Mouse (Mus musculus) splenic B cell, adult 2 months (primary cell): ENCODE data around the gene Apobec3.
A peak's percentile ranks its signal among the peaks of the same experiment; 100 is the strongest.
"Not testable (repeated sequence)": the region's sequence is repeated elsewhere in the genome, so short reads cannot be mapped to it uniquely, and the experiment has no call there.

Experiments
- DNase-seq: peaks from one replicate; pipeline ENCODE4 v3.0.0-alpha.2; 2011; ENCODE audit warnings: low read depth, low spot score
- H3K27me3 ChIP-seq: 2 replicates; pipeline ENCODE4 v1.6.1; 2012; ENCODE audit warnings: mild to moderate bottlenecking, low read length, moderate library complexity, mixed read lengths; ENCODE audit not compliant: control insufficient read depth, poor library complexity, insufficient read depth, severe bottlenecking
- H3K36me3 ChIP-seq: 2 replicates; pipeline ENCODE4 v1.6.1; 2012; ENCODE audit warnings: mild to moderate bottlenecking, low read length, moderate library complexity, mixed read lengths; ENCODE audit not compliant: control insufficient read depth, poor library complexity, insufficient read depth, severe bottlenecking

Gene Apobec3

GRCm38 (mm10) chr15:79928316-79928715 is 36.9 kb downstream of the Apobec3 start:
- no peaks in the 10 kb centered on the region for H3K27me3 ChIP-seq
- peaks cover 14% of the 10 kb centered on the region for H3K36me3 ChIP-seq
- no peak for DNase-seq

GRCm38 (mm10) chr15:79928736-79929135 is 37.3 kb downstream of the Apobec3 start:
- DNase-seq, result no peak
- Histone ChIP-seq H3K36me3 (peaks cover 14% of the 10 kb centered on the region), H3K27me3 (no peaks in the 10 kb centered on the region)

DNA sequence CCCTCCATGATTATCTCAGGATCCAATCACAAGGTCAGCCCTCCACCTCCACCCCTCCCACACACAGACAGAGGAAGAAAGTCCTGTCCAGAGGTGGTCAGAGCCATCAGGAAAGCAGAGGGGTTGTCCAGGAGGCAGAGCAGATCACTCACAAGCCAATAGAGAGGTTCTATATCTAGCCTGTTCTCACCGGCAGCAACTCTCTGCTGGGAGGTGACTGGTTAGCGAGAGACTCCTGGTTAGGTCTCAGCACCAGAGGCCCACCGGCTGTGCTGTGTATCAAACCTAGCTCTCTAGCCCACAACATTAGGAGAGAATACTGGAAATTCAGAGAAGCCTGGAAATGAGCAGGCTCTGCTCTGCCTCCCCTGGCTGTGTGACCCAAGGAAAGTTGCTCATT is 38.3 kb downstream of the Apobec3 start:
- no peaks in the 10 kb centered on the region for H3K27me3 ChIP-seq
- H3K36me3 ChIP-seq, result peaks cover 14% of the 10 kb centered on the region
- DNase-seq, result no peak

DNA sequence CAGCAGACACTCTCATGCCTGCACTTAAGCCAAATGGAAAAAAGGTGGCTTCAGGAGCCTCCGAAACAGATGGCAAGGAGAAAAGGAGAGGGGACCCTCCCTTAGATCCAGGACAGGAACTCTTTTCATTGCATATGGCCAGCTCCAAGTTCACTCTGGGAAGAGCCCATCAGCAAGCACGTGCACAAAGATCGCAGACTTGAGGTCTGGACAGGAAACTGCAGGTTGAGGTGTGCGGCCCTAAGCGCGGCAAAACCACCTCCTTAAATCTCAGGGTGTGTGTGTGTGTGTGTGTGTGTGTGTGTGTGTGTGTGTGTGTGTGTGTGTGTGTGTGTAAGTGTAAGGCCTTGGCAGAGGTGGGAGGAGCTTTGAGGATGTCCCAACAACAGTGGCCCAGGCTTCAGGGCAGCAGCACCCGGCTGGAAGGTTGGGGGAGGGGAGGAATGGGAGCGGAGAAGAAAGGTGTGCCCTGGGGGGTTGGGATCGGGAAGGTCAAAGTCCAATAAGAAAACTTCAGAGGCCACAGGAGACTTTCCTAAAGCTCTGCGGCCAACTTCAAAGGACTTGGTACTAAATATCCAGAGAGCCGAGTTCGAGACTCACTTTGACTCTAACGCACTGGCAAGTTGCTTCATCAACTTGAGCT is 40.2 kb downstream of the Apobec3 start:
- Histone ChIP-seq H3K36me3 (peaks cover 4% of the 10 kb centered on the region), H3K27me3 (no peaks in the 10 kb centered on the region)
- DNase-seq, result peak; percentile 51

DNA sequence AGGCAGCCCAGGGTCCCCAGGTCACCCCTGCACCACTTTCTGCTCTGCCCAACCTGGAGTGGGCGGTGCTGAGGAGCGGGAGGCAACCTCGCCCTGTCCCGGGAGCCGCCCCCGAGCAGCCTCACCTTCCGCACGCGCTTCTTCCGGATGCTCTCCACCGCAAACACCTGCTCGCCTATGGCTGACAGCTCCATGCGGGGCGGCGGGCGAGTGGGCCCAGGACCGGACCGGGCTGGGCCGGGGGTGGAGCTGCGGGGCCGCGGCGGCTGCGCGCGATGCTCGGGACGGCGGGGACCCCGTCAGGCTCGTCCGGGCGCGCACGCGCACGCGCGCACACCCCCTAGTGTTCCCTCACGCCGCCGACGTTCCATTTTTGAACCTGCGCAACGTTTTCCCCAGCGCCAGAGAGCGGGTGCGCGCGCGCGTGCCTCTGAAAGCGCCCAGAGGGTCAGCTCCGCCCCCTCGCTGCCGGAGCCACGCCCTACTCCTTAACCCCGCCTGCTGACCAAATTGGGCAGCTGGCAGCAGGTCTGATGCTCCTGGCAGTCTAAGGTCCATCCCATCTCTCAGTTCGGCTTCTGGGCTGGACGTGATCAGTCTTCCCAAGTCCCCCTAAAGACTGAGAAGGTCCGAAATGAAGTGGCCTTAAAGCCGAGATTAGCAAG is 41.0 kb downstream of the Apobec3 start:
- no peaks in the 10 kb centered on the region for H3K27me3 ChIP-seq
- peaks cover 4% of the 10 kb centered on the region for H3K36me3 ChIP-seq
- DNase-seq, result peak; percentile 95

- H3K36me3 ChIP-seq, result peaks cover 4% of the 10 kb centered on the region
- DNase-seq, result no peak
- no peaks in the 10 kb centered on the region for H3K27me3 ChIP-seq
These were observed 41.7 kb downstream of the Apobec3 start for GRCm38 (mm10) chr15:79933052-79933669.

DNA sequence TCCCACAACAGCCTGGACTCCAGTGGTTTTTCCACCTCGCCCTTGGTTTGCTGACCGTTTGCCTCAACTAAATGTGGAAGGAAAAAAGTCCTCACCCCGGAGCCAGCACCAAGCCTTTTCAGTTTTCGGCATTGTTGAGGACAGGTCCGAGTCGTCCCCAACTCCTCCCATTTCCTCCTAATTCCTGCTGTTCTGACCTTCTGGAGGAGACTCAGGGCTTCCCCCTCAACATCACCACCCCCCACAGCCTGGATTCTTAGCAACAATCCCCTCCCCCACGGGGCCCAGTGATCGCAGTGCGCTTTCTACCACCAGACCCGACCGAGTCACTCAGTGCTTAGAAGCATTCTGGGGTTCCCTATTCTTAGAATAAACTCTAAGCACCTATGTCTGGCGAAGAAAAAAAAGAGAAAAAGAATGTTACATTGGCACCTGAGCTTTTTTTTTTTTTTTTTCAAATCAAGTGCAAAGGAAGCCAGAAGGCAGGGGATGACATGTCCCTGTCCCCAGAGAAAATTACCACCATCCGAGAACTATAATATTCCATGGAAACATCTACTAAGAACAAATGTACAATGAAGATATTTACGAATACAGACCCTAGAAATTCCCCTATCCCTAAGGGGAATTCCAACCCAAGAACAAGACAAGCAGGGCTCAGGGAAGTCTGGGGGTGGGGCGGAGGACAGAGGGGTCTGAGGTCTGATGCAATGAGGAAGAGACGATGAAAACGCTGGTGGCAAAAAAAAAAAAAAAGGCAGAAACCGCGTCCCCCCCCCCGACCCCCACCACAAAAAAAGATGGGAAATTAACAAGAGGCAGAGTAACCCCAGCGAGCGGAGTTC is 42.4 kb downstream of the Apobec3 start:
- H3K36me3 ChIP-seq, result peaks cover 4% of the 10 kb centered on the region
- peak; percentile 51 for DNase-seq

DNA sequence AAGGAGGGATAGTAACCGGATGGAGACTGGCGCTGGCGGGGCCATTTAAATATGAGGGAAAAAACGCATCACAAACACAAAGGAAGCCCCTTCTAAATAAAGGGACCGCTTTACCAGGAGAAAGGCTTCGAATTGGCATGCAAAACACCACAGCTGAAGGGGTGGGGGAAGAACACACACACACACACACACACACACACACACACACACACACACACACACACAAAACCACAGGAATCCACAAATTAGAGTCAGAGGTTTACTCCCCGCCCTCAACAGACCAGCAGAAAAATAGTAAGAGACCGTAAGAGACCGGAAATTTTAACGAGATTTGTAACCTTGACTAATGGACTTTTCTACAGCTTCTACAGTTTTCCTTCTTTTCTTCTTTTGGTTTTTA is 43.3 kb downstream of the Apobec3 start:
- peak; percentile 45 for DNase-seq
- Histone ChIP-seq H3K36me3 (peaks cover 2% of the 10 kb centered on the region), H3K27me3 (no peaks in the 10 kb centered on the region)

More for the DNA sequence above, 42.4 kb downstream of the Apobec3 start:
- H3K27me3 ChIP-seq, result no peaks in the 10 kb centered on the region

DNA sequence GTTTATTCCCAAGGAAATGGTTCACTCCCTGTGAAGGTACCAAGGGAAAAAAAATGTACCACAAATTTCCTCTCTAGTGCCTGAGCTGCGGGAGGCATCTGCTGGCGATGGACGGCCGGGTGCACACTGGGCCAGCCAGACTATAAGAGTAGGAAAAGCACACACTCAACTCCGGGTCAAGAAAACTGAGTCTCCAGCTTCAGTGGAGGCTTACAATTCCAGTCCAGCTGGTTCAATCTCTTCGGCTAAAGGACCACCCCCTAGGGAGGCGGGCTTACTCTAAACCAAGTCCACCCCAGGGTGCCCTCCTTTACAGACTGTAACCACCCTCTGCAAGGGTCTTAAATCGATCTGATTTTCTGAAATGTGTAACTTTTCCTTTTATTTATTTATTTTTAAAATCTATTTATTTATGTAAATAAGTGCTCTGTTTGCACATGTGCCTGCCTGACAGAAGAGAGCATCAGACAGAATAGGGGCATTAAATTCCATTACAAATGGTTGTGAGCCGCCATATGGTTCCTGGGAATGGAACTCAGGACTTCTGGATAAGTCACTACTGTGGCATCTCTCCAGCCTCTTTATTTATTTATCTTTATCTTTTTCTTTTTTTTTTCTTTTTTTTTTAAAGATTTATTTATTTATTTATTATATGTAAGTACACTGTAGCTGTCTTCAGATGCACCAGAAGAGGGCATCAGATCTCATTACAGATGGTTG is 44.4 kb downstream of the Apobec3 start:
- Histone ChIP-seq H3K27me3 (no peaks in the 10 kb centered on the region), H3K36me3 (no peaks in the 10 kb centered on the region)
- DNase-seq, result no peak

DNA sequence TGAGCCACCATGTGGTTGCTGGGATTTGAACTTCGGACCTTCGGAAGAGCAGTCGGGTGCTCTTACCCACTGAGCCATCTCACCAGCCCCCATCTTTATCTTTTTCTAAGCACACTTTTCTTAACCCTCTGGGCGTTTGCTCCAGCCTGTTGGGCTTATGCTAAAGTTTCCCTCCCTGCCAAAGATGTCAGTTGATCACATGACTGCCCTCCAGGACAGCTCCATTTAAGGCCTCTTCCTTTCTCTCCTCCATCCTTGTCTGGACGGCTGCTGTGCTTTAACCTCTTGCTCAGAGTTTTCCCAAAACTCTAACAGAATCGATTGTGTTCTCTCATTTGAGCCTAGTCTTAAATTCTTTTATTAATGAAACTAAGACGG is 44.9 kb downstream of the Apobec3 start:
- H3K27me3 ChIP-seq, result no peaks in the 10 kb centered on the region
- no peak for DNase-seq
- no peaks in the 10 kb centered on the region for H3K36me3 ChIP-seq

DNA sequence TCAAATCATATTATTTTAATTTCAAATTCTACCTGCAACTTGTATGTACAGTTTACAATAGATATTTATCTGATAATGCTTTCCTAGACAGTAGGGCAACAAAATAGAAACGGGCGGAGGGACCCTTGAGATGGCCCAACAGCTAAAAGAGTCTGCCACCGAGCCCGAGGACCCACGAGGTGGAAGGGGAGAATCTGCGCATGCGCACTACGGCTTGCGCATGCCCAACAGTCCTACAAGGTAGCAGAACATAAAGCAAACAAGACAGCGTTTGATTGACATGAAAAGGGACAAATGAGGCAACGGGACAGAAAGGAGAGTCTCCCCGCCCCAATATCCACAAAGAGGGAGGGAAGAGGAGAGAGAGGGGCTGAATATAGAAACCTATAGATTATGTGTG is 47.6 kb downstream of the Apobec3 start:
- Histone ChIP-seq H3K36me3 (no peaks in the 10 kb centered on the region), H3K27me3 (no peaks in the 10 kb centered on the region)
- no peak for DNase-seq

DNA sequence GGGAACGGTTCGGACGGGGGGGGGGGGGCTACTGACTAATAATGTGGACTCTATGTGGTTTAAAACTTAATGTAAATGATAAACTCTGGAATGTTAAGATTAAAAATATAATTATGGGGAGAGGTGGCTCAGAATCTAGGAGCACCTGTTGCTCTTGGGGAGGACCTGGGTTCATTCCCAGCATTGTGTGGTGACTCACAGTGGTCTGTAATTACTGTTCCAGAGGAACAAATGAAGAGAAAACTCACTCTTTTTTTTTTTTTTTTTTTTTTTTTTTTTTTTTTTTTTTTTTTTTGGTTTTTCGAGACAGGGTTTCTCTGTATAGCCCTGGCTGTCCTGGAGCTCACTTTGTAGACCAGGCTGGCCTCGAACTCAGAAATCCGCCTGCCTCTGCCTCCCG is 48.0 kb downstream of the Apobec3 start:
- not testable (repeated sequence) for H3K27me3 ChIP-seq, H3K36me3 ChIP-seq, DNase-seq

DNA sequence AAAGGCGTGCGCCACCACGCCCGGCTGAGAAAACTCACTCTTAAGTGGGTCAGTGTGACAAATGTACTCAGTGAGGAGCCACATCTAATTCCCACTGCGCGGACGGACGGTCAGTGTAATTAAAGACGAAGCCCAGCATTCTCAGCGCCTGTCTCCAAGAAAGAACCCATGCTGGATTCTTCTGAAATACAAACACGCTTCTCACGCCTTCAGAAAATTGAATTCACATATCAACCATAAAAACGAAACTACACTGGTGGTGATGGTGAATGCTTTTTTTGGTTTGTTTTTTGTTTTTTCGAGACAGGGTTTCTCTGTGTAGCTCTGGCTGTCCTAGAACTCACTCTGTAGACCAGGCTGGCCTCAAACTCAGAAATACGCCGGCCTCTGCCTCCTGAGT is 48.5 kb downstream of the Apobec3 start:
- H3K36me3 ChIP-seq, result no peaks in the 10 kb centered on the region
- H3K27me3 ChIP-seq, result no peaks in the 10 kb centered on the region
- no peak for DNase-seq

GRCm38 (mm10) chr15:79940932-79941331 is 49.5 kb downstream of the Apobec3 start:
- peak; percentile 81 for DNase-seq
- Histone ChIP-seq H3K36me3 (no peaks in the 10 kb centered on the region), H3K27me3 (no peaks in the 10 kb centered on the region)
